Mouse (Mus musculus): ENCODE results near the gene Cby1. TPM values are rescaled to one million over a fixed set of nuclear protein-coding genes. Genes with fewer than 3 reads are reported as not detected.
A peak's percentile ranks its signal among the peaks of the same experiment; 100 is the strongest.

Cby1 gene
- polyA plus RNA-seq (2016; fragmentation: Nextera tagmentation; extraction: Ambion mirVana), result 20.3 and 21.8 TPM in 2 replicates

DNA sequence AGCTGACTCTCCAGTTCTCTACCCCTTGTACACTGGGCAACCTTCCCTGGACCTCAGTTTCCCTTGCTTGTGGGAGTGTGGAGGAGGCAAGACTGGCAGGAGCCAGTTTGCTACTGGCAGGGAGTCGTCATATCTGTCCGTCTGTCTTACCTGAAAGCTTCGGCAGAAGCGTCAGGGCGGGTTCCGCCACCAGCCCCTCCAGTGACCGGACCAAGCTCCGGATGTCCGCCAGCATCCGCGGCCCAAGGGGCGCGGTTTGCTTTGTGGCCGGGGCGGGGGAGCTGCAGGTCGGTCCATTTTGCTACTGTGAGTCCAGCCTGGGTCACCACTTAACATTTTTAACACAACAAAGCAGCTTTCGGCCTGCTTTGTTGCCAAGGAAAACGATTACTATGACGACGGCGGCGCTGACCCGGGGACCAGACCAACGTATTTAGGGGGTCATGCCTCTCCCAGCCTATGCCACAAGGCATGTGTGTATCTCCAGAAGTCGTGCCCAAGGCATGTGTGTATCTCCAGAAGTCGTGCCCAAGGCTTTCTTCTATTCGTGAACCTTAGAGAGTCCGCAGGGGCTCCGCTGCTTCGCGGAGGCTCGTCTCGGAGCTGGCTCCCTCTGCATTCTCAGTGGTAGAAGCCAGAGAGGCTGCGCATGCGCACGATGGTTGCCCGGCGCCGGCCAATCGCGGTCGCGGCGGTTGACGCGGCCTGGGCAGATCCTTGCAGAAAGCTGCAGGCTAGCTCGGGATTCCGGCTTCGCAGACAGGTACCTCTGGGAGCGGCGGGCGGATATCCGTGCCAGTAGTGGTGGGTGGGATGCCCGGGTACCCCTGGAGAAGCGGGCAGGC is at the start of gene Cby1, which contains the start of gene Fam227a:
Gene Cby1 (plus strand): TSS at position 669 of the 845 bp plus-strand sequence.
Gene Fam227a (minus strand): TSS at position 426 of the 845 bp plus-strand sequence.
- Histone ChIP-seq H3K4me2 (peak within 1 kb of the TSS; percentile 95), H3K27ac (peak within 1 kb of the TSS; percentile 83), H3K27me3 (replicated peaks) (no peaks in the 10 kb centered on the region), H3K4me3 (peak within 1 kb of the TSS; percentile 77), H3K9ac (peak within 1 kb of the TSS; percentile 80), H3K9me3 (replicated peaks) (0 out of 2 replicates have a peak, but pooled peaks cover 5% of the 10 kb centered on the region), H3K36me3 (peaks cover 8% of the 10 kb centered on the region; the same call in 1 of the 2 replicates), H3K4me1 (peaks cover 20% of the 10 kb centered on the region)
- WGBS (ENCODE audit: insufficient replicate concordance), result under 1% methylated on average over 55 of the region's 55 CpGs
- peak; percentile 85 for ATAC-seq

DNA sequence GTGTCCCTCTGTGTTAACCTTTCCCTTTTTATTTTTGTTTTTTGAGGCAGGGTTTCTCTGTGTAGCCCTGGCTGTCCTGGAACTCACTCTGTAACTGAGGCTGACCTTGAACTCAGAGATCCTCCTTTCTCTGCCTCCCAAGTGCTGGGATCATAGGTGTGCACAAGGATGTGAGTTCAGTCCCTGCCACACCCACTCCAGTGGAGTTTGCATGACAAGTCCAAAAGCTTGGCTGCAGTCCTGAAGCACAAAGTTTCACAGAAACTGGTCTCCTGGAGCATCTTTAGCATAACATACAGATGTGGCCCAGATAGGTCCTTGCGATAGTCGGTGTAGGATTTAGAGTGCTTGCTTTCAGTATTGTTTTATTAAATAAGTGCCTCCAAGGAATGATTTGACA is 49.8 kb upstream of the Cby1 start:
- H3K36me3 ChIP-seq, result no peaks in the 10 kb centered on the region
- H3K27ac ChIP-seq, result no peak overlapping the region
- H3K9me3 ChIP-seq (replicated peaks), result no peaks in the 10 kb centered on the region
- no peak overlapping the region for H3K4me3 ChIP-seq
- H3K4me1 ChIP-seq, result peaks cover 14% of the 10 kb centered on the region
- WGBS (ENCODE audit: insufficient replicate concordance), result 78% methylated on average over 2 of the region's 2 CpGs
- no peak overlapping the region for H3K9ac ChIP-seq
- no peak for ATAC-seq
- no peak overlapping the region for H3K4me2 ChIP-seq
- peaks cover 24% of the 10 kb centered on the region for H3K27me3 ChIP-seq (replicated peaks)

DNA sequence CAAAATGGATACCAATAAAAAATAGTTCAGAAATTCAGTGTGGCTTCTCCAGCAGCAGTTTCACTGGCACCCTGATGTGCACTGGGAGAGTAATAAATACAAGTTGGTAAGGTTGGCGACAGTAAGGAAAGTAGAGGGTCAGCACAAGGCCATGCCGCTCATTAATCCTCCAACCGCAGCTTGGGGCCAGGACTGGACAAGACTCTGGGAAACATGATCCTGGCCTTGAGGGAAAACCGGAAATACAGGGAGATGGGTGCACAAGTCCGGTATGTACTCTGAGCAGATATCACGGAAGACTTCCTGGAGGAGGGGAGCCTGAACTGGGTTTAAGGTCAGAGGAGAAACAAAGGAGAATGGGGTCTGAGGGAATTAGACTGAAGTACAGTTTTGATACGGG is 43.5 kb upstream of the Cby1 start:
- H3K4me2 ChIP-seq, result no peak overlapping the region
- H3K27ac ChIP-seq, result no peak overlapping the region
- H3K9ac ChIP-seq, result no peak overlapping the region
- 71% methylated on average over 7 of the region's 7 CpGs for WGBS (ENCODE audit: insufficient replicate concordance)
- no peaks in the 10 kb centered on the region for H3K9me3 ChIP-seq (replicated peaks)
- H3K4me1 ChIP-seq, result peaks cover 10% of the 10 kb centered on the region
- no peak overlapping the region for H3K4me3 ChIP-seq
- H3K27me3 ChIP-seq (replicated peaks), result no peaks in the 10 kb centered on the region
- H3K36me3 ChIP-seq, result no peaks in the 10 kb centered on the region
- no peak for ATAC-seq

DNA sequence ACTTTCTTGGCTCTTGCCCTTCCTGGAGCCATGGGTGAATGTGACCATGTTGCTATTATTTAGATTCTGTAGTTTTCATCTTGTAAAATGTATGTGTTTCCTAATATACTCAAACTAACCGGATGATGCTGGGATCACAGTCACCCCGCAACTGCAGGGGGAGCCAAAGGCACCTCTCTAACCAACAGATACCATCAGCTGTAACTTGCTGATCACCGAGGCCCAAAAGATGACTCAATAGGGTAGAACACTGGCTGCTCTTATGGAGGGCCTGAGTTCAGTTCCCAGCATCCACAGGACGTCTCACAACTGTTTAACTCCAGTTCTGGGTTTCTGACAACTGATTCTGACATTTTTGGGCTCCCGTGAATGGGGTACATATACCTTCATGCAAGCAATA is 42.3 kb upstream of the Cby1 start:
- H3K9me3 ChIP-seq (replicated peaks), result no peaks in the 10 kb centered on the region
- no peak overlapping the region for H3K4me3 ChIP-seq
- H3K9ac ChIP-seq, result no peak overlapping the region
- no peaks in the 10 kb centered on the region for H3K27me3 ChIP-seq (replicated peaks)
- no peak overlapping the region for H3K4me2 ChIP-seq
- H3K4me1 ChIP-seq, result peaks cover 11% of the 10 kb centered on the region
- no peaks in the 10 kb centered on the region for H3K36me3 ChIP-seq
- WGBS (ENCODE audit: insufficient replicate concordance), result 67% methylated on average over 5 of the region's 5 CpGs
- no peak for ATAC-seq
- no peak overlapping the region for H3K27ac ChIP-seq

DNA sequence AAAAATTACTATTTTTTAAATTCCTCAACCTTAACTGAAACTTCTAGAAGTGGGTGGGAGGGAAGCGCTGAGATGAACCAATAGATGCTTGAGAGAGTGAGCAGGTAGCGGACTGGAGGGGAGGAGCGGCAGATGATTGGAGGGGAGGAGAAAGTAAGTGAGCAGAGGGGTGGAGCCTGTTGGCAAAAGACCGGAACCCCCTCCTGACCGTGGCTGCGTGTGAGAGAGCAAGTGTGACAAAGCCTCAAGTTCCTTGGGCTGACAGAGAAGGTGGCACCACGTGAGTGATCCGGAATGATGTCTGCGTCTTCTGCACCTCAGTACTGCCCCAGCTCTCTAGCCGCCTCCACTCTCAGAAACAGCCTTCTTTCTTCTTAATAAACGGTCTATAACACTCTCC is 41.9 kb upstream of the Cby1 start:
- Histone ChIP-seq H3K4me1 (peaks cover 11% of the 10 kb centered on the region), H3K27me3 (replicated peaks) (no peaks in the 10 kb centered on the region), H3K9ac (no peak overlapping the region), H3K4me3 (no peak overlapping the region), H3K4me2 (peak overlapping the region; percentile 25; the same call in 1 of the 2 replicates), H3K36me3 (no peaks in the 10 kb centered on the region), H3K9me3 (replicated peaks) (no peaks in the 10 kb centered on the region), H3K27ac (no peak overlapping the region)
- WGBS (ENCODE audit: insufficient replicate concordance), result 70% methylated on average over 11 of the region's 11 CpGs
- ATAC-seq, result no peak

DNA sequence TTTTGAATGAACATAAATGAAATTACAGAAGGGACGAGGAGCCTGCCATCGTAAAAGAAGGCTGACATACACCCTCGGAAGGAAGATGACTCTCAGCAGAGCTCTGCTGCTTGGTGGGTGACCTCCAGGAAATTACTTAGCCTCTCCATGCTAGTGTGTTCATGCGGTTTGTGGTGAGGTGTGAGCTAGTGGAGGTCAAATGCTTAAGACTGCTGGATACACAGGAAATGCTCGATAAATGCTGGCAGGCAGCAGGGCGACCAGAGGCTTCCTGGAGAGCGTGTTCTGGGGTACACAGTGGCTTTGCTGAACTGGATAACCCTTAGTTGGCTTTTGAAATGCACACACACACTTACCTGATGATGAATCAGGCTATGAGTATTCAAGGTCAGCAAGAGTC is 40.5 kb upstream of the Cby1 start:
- H3K4me3 ChIP-seq, result no peak overlapping the region
- no peaks in the 10 kb centered on the region for H3K36me3 ChIP-seq
- 60% methylated on average over 7 of the region's 7 CpGs for WGBS (ENCODE audit: insufficient replicate concordance)
- peaks cover 11% of the 10 kb centered on the region for H3K4me1 ChIP-seq
- H3K27me3 ChIP-seq (replicated peaks), result no peaks in the 10 kb centered on the region
- no peak for ATAC-seq
- H3K9ac ChIP-seq, result no peak overlapping the region
- H3K27ac ChIP-seq, result no peak overlapping the region
- H3K9me3 ChIP-seq (replicated peaks), result no peaks in the 10 kb centered on the region
- no peak overlapping the region for H3K4me2 ChIP-seq

DNA sequence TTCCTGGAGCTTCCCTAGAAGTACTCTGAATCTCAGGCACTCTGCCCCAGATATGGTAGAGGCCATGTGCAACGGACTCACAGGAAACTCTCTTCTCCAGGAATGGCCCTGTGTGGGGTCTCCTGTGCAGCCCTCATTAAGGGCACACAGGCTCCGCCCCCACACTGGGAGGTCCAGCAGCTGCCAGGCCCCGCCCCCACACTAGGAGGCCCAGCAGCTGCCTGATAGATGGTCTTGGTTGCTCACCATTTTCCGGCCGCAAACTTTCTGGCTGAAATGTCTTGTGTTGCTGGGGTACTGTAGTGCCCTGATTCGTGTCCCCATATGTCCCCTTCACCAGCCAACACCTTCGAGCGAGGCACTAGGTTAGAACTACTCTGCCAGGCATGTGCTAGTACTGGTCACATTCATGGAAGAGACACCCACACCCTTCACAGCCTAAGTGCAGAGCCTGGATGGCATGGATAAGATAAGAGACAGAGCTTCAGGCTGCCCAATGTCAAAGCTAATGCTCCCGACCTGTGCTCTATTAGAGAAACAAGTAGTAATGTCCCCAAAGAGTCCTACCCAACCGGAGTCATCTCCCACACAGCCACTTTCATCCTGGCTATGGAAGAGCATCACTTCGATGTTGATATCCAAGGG is 39.1 kb upstream of the Cby1 start:
- Histone ChIP-seq H3K4me2 (peak overlapping the region; percentile 24), H3K9ac (no peak overlapping the region), H3K27me3 (replicated peaks) (no peaks in the 10 kb centered on the region), H3K27ac (no peak overlapping the region), H3K4me1 (peaks cover 11% of the 10 kb centered on the region), H3K36me3 (no peaks in the 10 kb centered on the region), H3K4me3 (no peak overlapping the region), H3K9me3 (replicated peaks) (no peaks in the 10 kb centered on the region)
- peak; percentile 89 for ATAC-seq
- WGBS (ENCODE audit: insufficient replicate concordance), result 57% methylated on average over 11 of the region's 11 CpGs

DNA sequence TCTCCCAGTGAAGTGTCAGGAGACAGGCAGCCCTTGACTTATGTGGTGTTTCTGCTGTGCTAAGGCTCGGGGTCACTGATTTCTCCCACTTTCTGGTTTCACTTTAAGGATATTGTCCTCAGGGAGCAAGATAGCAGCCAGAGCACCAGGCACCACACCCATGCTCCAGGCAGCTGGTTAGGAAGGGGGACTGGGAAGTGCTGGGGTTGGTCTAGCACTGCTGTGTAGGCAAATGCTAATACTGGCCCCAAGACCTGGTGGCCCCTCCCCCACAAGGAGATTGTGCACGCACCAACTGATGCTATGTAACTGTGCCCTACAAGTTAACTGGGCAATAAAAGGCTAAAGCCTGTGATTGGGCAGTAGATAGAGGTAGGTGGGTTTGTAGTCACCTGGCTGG is 28.5 kb upstream of the Cby1 start:
- WGBS (ENCODE audit: insufficient replicate concordance), result 54% methylated on average over 2 of the region's 2 CpGs
- H3K36me3 ChIP-seq, result peaks cover 4% of the 10 kb centered on the region; the same call in 1 of the 2 replicates
- no peak overlapping the region for H3K27ac ChIP-seq
- ATAC-seq, result no peak
- H3K27me3 ChIP-seq (replicated peaks), result peaks cover 6% of the 10 kb centered on the region
- H3K4me1 ChIP-seq, result no peaks in the 10 kb centered on the region
- H3K4me3 ChIP-seq, result no peak overlapping the region
- no peaks in the 10 kb centered on the region for H3K9me3 ChIP-seq (replicated peaks)
- H3K4me2 ChIP-seq, result no peak overlapping the region
- no peak overlapping the region for H3K9ac ChIP-seq

DNA sequence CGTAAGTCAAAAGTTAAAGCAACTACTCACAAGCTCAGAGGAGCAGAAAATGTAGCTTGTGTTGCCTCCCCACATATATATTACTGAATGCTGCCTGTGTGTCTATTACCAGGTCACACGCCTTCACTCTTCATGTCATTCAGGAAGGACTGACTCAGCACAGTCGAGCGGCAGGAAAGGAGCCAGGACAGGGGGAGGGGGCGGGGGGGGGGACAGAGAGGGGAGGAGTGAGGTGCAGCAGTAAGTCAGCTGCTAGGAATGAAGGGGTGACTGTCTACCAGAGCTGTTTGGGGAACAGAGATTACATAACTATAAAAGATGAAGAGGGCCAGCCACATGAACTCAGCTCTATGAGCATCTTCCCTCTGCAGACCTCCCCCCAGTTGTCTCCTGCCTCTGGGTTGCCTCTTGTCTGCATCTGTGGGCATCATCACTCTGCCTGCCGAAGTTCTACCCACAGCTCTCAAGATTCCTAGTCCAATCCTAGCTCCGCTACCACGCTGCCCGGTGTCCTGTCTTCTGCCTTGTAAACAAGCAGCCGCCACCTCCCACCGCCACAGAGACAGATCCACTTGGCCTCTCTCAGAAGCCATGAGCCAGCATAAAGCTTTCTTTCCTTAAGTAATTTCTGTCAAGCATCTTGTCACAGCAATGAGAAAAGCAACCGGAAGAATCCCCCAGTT is 17.7 kb upstream of the Cby1 start:
- Histone ChIP-seq H3K9me3 (replicated peaks) (no peaks in the 10 kb centered on the region), H3K27ac (no peak overlapping the region), H3K4me1 (peaks cover 11% of the 10 kb centered on the region; the same call in 1 of the 2 replicates), H3K4me2 (no peak overlapping the region), H3K27me3 (replicated peaks) (no peaks in the 10 kb centered on the region), H3K36me3 (no peaks in the 10 kb centered on the region), H3K4me3 (no peak overlapping the region), H3K9ac (no peak overlapping the region)
- WGBS (ENCODE audit: insufficient replicate concordance), result 57% methylated on average over 12 of the region's 12 CpGs
- ATAC-seq, result no peak

DNA sequence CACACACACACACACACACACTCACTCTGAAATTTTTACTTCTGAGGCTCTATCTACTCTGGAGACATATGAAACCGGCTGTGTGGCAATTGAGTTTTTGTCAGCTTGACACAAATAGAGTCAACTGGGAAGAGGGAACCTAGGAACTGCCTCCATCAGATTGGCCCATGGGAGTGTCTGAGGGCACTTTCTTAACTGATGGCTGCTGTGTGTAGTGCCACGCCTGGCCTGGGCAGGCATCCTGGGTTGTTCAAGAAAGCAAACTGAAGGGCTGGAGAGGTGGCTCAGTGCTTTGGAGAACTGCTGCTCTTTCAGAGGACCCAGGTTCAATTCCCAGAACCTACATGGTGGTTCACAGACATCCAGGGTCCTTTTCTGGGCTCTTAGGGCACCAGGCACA is 13.5 kb upstream of the Cby1 start:
- WGBS (ENCODE audit: insufficient replicate concordance), result 45% methylated on average over 2 of the region's 2 CpGs
- no peak overlapping the region for H3K9ac ChIP-seq
- ATAC-seq, result no peak

DNA sequence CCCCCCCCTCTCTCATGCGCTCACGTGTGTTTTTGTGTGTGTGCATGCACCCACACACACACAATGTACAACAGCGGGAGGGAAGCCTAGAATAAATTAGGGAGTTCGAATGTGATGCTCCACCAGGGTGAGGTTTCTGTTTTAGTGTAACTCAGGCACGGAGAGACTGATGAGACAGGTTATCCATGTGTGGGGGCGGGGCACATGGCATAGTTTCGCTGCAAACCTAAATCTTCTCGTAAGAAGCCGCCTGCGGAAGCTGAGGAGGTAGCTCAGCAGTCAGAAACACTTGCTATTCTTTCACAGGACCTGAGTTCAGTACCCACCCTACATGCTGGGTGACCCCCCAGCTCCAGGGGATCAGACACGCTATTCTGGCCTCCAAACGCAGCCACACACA is 10.9 kb upstream of the Cby1 start:
- H3K27me3 ChIP-seq (replicated peaks), result no peaks in the 10 kb centered on the region
- 0 out of 2 replicates have a peak, but pooled peaks cover 3% of the 10 kb centered on the region for H3K9me3 ChIP-seq (replicated peaks)
- H3K4me3 ChIP-seq, result no peak overlapping the region
- ATAC-seq, result no peak
- no peak overlapping the region for H3K9ac ChIP-seq
- no peak overlapping the region for H3K4me2 ChIP-seq
- 78% methylated on average over 12 of the region's 12 CpGs for WGBS (ENCODE audit: insufficient replicate concordance)
- H3K27ac ChIP-seq, result no peak overlapping the region
- H3K4me1 ChIP-seq, result no peaks in the 10 kb centered on the region
- H3K36me3 ChIP-seq, result no peaks in the 10 kb centered on the region

More for the DNA sequence above, 13.5 kb upstream of the Cby1 start:
- Histone ChIP-seq H3K36me3 (no peaks in the 10 kb centered on the region), H3K9me3 (replicated peaks) (no peaks in the 10 kb centered on the region), H3K27me3 (replicated peaks) (no peaks in the 10 kb centered on the region), H3K4me2 (no peak overlapping the region), H3K27ac (no peak overlapping the region), H3K4me3 (no peak overlapping the region), H3K4me1 (0 out of 2 replicates have a peak, but pooled peaks cover 3% of the 10 kb centered on the region)

DNA sequence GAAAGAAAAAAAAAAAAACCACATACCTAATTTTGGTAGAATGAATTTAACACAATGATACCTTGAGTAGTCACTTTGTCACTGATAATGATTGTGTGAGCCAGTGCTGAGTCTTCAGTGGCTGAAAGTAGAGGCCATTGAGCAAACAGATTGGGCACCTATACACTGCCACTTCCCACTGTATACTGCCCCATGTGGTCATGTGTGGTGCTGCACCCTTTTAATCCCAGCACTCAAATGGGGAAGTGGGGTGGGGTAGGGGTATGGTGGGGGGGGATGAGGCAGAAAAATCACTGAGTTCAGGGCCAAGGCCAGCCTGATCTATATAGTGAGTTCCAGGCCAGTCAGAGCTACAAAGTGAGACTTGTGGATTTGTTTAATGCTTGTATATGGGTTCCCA is 8.4 kb upstream of the Cby1 start:
- Histone ChIP-seq H3K4me3 (no peak overlapping the region), H3K36me3 (no peaks in the 10 kb centered on the region), H3K4me2 (no peak overlapping the region), H3K27me3 (replicated peaks) (no peaks in the 10 kb centered on the region), H3K9ac (no peak overlapping the region), H3K27ac (no peak overlapping the region), H3K4me1 (no peaks in the 10 kb centered on the region), H3K9me3 (replicated peaks) (0 out of 2 replicates have a peak, but pooled peaks cover 3% of the 10 kb centered on the region)
- no peak for ATAC-seq

All from liver, embryonic 12.5 days (tissue).